Mouse (Mus musculus) erythroblast, embryonic 14.5 days (primary cell): Measurements from ENCODE around the gene Bicral.

ENCODE experiments used
- GATA1 ChIP-seq: IDR thresholded peaks from 2 replicates; pipeline ENCODE4 v1.6.1; 2012; ENCODE audit warnings: low read length, inconsistent platforms, mixed read lengths
- TAL1 ChIP-seq: IDR thresholded peaks from 3 replicates; pipeline ENCODE4 v1.6.1; 2012; ENCODE audit warnings: low read length, inconsistent platforms, mixed read lengths

DNA sequence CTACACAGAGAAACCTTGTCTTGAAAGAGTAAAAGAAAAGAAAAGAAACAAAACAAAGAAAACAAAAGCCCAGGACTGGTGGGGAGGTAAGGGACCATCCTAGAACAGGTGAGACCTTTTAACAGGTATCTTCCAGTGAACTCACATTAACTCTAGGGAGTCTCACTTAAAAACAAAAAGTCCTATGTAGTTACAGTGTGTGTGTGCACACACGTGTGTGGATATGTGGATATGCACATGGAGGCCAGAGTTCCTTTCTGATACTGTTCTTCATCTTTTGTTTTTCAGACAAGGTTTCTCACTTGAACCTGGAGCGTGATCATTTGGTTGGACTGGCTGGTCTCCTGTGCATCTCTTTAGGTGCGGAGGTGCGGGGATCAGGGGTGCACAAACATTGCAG is 107.7 kb downstream of the Bicral start:
- TF ChIP-seq TAL1, result no peak
- TF ChIP-seq GATA1, result 0 out of 2 replicates have a peak, but pooled peaks have one; percentile 26
